In the genomic region with DNA sequence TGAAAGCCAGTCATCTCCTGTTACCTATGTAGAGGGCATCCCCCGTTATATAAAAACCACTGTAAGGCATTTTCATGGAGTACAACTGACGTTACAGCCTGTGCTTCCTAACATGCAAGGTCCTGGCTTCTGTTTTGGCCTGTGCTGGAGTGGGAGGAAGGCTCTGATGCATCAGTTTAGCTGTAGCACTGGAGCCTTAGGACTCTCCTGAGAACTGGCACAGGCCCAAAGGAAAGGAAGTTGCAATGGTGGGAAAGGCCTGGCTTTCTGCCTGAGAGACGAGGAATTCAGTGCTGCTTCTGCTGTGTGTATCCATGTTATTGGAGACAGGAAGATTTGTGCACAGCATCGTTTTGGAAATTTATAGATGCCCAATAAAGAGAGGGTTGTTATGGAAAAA, we compare ENCODE assay signal across 11 mouse cellular contexts.
DNase-seq lines count a peak whose midpoint lies in the region; ATAC-seq lines count a peak whose summit lies in the region.
"Had no signal": no experiment of that assay in that cellular context is flagged by ENCODE, and none has a peak within 500 bp of the region (broad histone marks: within the 10 kb centered on the region; RNA-seq: fewer than 3 reads in every experiment).

No protein-coding gene starts in this region.

- intact Hi-C loops in left cerebral cortex, postnatal 4 days (cut with DNase I), result no loop called here
- intact Hi-C loops in left cerebral cortex, postnatal 14 days (cut with DNase I), result no loop called here

- no peak for ATAC-seq in forebrain, embryonic 14.5 days
- no peak for ATAC-seq in forebrain, embryonic 12.5 days (ENCODE audit: low FRiP score)
- no peak for ATAC-seq in embryonic facial prominence, embryonic 14.5 days (ENCODE audit: low read depth)

- H3K27me3 ChIP-seq in forebrain, embryonic 14.5 days (replicated peaks; ENCODE audit: control insufficient read depth, insufficient read depth, low read length), result no peaks in the 10 kb centered on the region
- no peaks in the 10 kb centered on the region for H3K27me3 ChIP-seq in forebrain, embryonic 12.5 days
- no peaks in the 10 kb centered on the region for H3K27me3 ChIP-seq in embryonic facial prominence, embryonic 14.5 days (replicated peaks; ENCODE audit: control insufficient read depth, insufficient read depth, low read length)
- H3K27me3 ChIP-seq in limb, embryonic 10.5 days (ENCODE audit: low read depth, poor library complexity, severe bottlenecking), result no peaks in the 10 kb centered on the region
- H3K27me3 ChIP-seq: neural tube, embryonic 15.5 days had no signal

- WGBS in forebrain, embryonic 14.5 days, result 72% methylated on average over 4 of the region's 4 CpGs
- WGBS in forebrain, embryonic 12.5 days, result 84% methylated on average over 4 of the region's 4 CpGs
- 62% methylated on average over 4 of the region's 4 CpGs for WGBS in embryonic facial prominence, embryonic 14.5 days
- WGBS in limb, embryonic 10.5 days, result 80% methylated on average over 4 of the region's 4 CpGs

- no peak overlapping the region for H3K4me3 ChIP-seq in forebrain, embryonic 14.5 days (ENCODE audit: low read depth, low read length)
- no peak overlapping the region for H3K4me3 ChIP-seq in forebrain, embryonic 12.5 days (replicated peaks)
- H3K4me3 ChIP-seq in embryonic facial prominence, embryonic 14.5 days (ENCODE audit: low read depth, low read length), result no peak overlapping the region
- H3K4me3 ChIP-seq in limb, embryonic 10.5 days, result no peak overlapping the region
- H3K4me3 ChIP-seq: neural tube, embryonic 15.5 days had no signal

- no peak overlapping the region for H3K9ac ChIP-seq in forebrain, embryonic 14.5 days (ENCODE audit: low read length)
- no peak overlapping the region for H3K9ac ChIP-seq in forebrain, embryonic 12.5 days
- no peak overlapping the region for H3K9ac ChIP-seq in embryonic facial prominence, embryonic 14.5 days (ENCODE audit: low read depth, low read length)
- H3K9ac ChIP-seq: neural tube, embryonic 15.5 days had no signal

- H3K27ac ChIP-seq in forebrain, embryonic 14.5 days (ENCODE audit: low read depth, low read length), result no peak overlapping the region
- H3K27ac ChIP-seq in forebrain, embryonic 12.5 days, result no peak overlapping the region
- peak overlapping the region; percentile 25; the same call in 1 of the 2 replicates for H3K27ac ChIP-seq in embryonic facial prominence, embryonic 14.5 days (replicated peaks; ENCODE audit: low read depth, low read length)
- 0 out of 2 replicates have a peak overlapping the region, but pooled peaks have one; percentile 46 for H3K27ac ChIP-seq in limb, embryonic 10.5 days
- H3K27ac ChIP-seq: neural tube, embryonic 15.5 days had no signal

- no peaks in the 10 kb centered on the region for H3K4me1 ChIP-seq in forebrain, embryonic 14.5 days (ENCODE audit: control insufficient read depth, insufficient read depth, low read length)
- no peaks in the 10 kb centered on the region for H3K4me1 ChIP-seq in forebrain, embryonic 12.5 days
- H3K4me1 ChIP-seq in embryonic facial prominence, embryonic 14.5 days (ENCODE audit: control insufficient read depth, insufficient read depth, low read length), result peaks cover 15% of the 10 kb centered on the region; the same call in 1 of the 2 replicates
- peaks cover 22% of the 10 kb centered on the region for H3K4me1 ChIP-seq in limb, embryonic 10.5 days
- H3K4me1 ChIP-seq: neural tube, embryonic 15.5 days had no signal

- no peak overlapping the region for H3K4me2 ChIP-seq in forebrain, embryonic 14.5 days (ENCODE audit: low read length)
- H3K4me2 ChIP-seq in forebrain, embryonic 12.5 days, result no peak overlapping the region
- no peak overlapping the region for H3K4me2 ChIP-seq in embryonic facial prominence, embryonic 14.5 days (ENCODE audit: low read depth, low read length)
- H3K4me2 ChIP-seq: neural tube, embryonic 15.5 days had no signal

- H3K36me3 ChIP-seq in forebrain, embryonic 14.5 days (ENCODE audit: control insufficient read depth, insufficient read depth, low read length), result no peaks in the 10 kb centered on the region
- H3K36me3 ChIP-seq in forebrain, embryonic 12.5 days (replicated peaks), result no peaks in the 10 kb centered on the region
- H3K36me3 ChIP-seq in embryonic facial prominence, embryonic 14.5 days (ENCODE audit: control insufficient read depth, insufficient read depth, low read length), result no peaks in the 10 kb centered on the region
- H3K36me3 ChIP-seq in limb, embryonic 10.5 days, result no peaks in the 10 kb centered on the region
- H3K36me3 ChIP-seq: neural tube, embryonic 15.5 days had no signal

- H3K9me3 ChIP-seq in forebrain, embryonic 14.5 days (replicated peaks; ENCODE audit: control insufficient read depth, low read length), result no peaks in the 10 kb centered on the region
- H3K9me3 ChIP-seq in forebrain, embryonic 12.5 days, result no peaks in the 10 kb centered on the region
- no peaks in the 10 kb centered on the region for H3K9me3 ChIP-seq in embryonic facial prominence, embryonic 14.5 days (ENCODE audit: control insufficient read depth, low read length)
- no peaks in the 10 kb centered on the region for H3K9me3 ChIP-seq in limb, embryonic 10.5 days (replicated peaks)
- H3K9me3 ChIP-seq: neural tube, embryonic 15.5 days had no signal

- peak; percentile 41 for DNase-seq in forebrain, embryonic 14.5 days (ENCODE audit: low spot score)
- peak; percentile 20 for DNase-seq in left cerebral cortex, postnatal 4 days
- DNase-seq in left cerebral cortex, adult 8-10 months (ENCODE audit: low spot score in 2 of 2), result no peak
- DNase-seq in embryonic facial prominence, embryonic 14.5 days (ENCODE audit: low spot score), result peak; percentile 76
- no peak for DNase-seq in limb, embryonic 10.5 days (ENCODE audit: low spot score)
- DNase-seq in layer of hippocampus, postnatal 36 days, result no peak
- DNase-seq in left cerebral cortex, postnatal 14 days (ENCODE audit: low spot score in 2 of 2), result no peak
- DNase-seq: gastrocnemius, postnatal 10 days; thymus, postnatal 25 days had no signal

Comparison
In these comparisons a context has a peak if more than half of its experiments do, and no peak if none do; other contexts are left out.
1. DNase-seq: peak in forebrain, embryonic 14.5 days (single experiment), left cerebral cortex, postnatal 4 days (single experiment) and embryonic facial prominence, embryonic 14.5 days (single experiment); none in left cerebral cortex, adult 8-10 months (0 of 2), limb, embryonic 10.5 days (single experiment), layer of hippocampus, postnatal 36 days (0 of 2) and left cerebral cortex, postnatal 14 days (0 of 2).
2. H3K27ac ChIP-seq: peak in embryonic facial prominence, embryonic 14.5 days (single experiment) and limb, embryonic 10.5 days (single experiment); none in forebrain, embryonic 14.5 days (single experiment) and forebrain, embryonic 12.5 days (single experiment).